In genomic region chr6:83265253-83265652, GRCm38 (mm10) we compare ENCODE assay signal across 12 mouse cellular contexts. TPM values are rescaled to one million over a fixed set of nuclear protein-coding genes. Genes with fewer than 3 reads are reported as not detected.
A peak's percentile ranks its signal among the peaks of the same experiment; 100 is the strongest.
DNase-seq lines count a peak whose midpoint lies in the region; ATAC-seq lines count a peak whose summit lies in the region.
"Had no signal": no experiment of that assay in that cellular context is flagged by ENCODE, and none has a peak within 500 bp of the region (broad histone marks: within the 10 kb centered on the region; RNA-seq: fewer than 3 reads in every experiment).

No protein-coding gene starts in this region.

- no peaks in the 10 kb centered on the region for H3K36me3 ChIP-seq in hindbrain, embryonic 14.5 days (replicated peaks; ENCODE audit: control insufficient read depth, insufficient read depth)
- no peaks in the 10 kb centered on the region for H3K36me3 ChIP-seq in hindbrain, embryonic 16.5 days (ENCODE audit: control insufficient read depth, insufficient read depth, low read length)
- no peaks in the 10 kb centered on the region for H3K36me3 ChIP-seq in neural tube, embryonic 11.5 days (ENCODE audit: control insufficient read depth, insufficient read depth, low read length)
- no peaks in the 10 kb centered on the region for H3K36me3 ChIP-seq in neural tube, embryonic 15.5 days
- H3K36me3 ChIP-seq: limb, embryonic 13.5 days had no signal

- no peak for ATAC-seq in hindbrain, embryonic 14.5 days (ENCODE audit: low FRiP score)
- ATAC-seq in hindbrain, embryonic 16.5 days, result no peak
- ATAC-seq in neural tube, embryonic 11.5 days (ENCODE audit: insufficient read depth, low FRiP score, low TSS enrichment), result no peak
- no peak for ATAC-seq in neural tube, embryonic 15.5 days (ENCODE audit: low FRiP score)
- ATAC-seq: intestine, embryonic 16.5 days had no signal

- H3K9ac ChIP-seq in hindbrain, embryonic 14.5 days, result no peak overlapping the region
- H3K9ac ChIP-seq in hindbrain, embryonic 16.5 days (ENCODE audit: low read depth, low read length), result no peak overlapping the region
- no peak overlapping the region for H3K9ac ChIP-seq in neural tube, embryonic 11.5 days (ENCODE audit: low read length)
- no peak overlapping the region for H3K9ac ChIP-seq in neural tube, embryonic 15.5 days (replicated peaks)
- H3K9ac ChIP-seq: limb, embryonic 13.5 days had no signal

- H3K27me3 ChIP-seq in hindbrain, embryonic 14.5 days (ENCODE audit: control insufficient read depth, insufficient read depth, low read length), result no peaks in the 10 kb centered on the region
- H3K27me3 ChIP-seq in hindbrain, embryonic 16.5 days (replicated peaks; ENCODE audit: control insufficient read depth, insufficient read depth, low read length), result no peaks in the 10 kb centered on the region
- H3K27me3 ChIP-seq in neural tube, embryonic 11.5 days (ENCODE audit: control insufficient read depth, insufficient read depth, low read length), result no peaks in the 10 kb centered on the region
- H3K27me3 ChIP-seq in neural tube, embryonic 15.5 days (replicated peaks), result no peaks in the 10 kb centered on the region
- H3K27me3 ChIP-seq: limb, embryonic 13.5 days had no signal

- no peaks in the 10 kb centered on the region for H3K9me3 ChIP-seq in hindbrain, embryonic 14.5 days (ENCODE audit: control insufficient read depth, low read length)
- H3K9me3 ChIP-seq in hindbrain, embryonic 16.5 days (ENCODE audit: control insufficient read depth, low read length), result no peaks in the 10 kb centered on the region
- no peaks in the 10 kb centered on the region for H3K9me3 ChIP-seq in neural tube, embryonic 11.5 days (ENCODE audit: control insufficient read depth, low read length)
- no peaks in the 10 kb centered on the region for H3K9me3 ChIP-seq in neural tube, embryonic 15.5 days (replicated peaks)
- H3K9me3 ChIP-seq: limb, embryonic 13.5 days had no signal

- DNase-seq in hindbrain, embryonic 14.5 days (ENCODE audit: low spot score), result peak; percentile 32
- peak; percentile 24 for DNase-seq in neural tube, embryonic 11.5 days (ENCODE audit: low spot score)
- peak; percentile 65 for DNase-seq in R1 (ENCODE audit: low read depth, low spot score)
- peak; percentile 70 for DNase-seq in retina, postnatal 1 day
- DNase-seq in testis, postnatal 14 days (ENCODE audit: low spot score), result no peak
- no peak for DNase-seq in cerebellum, postnatal 36 days
- DNase-seq: gastrocnemius, postnatal 14 days had no signal

- no peak overlapping the region for H3K4me3 ChIP-seq in hindbrain, embryonic 14.5 days (replicated peaks; ENCODE audit: low read length)
- H3K4me3 ChIP-seq in hindbrain, embryonic 16.5 days (ENCODE audit: low read length), result no peak overlapping the region
- no peak overlapping the region for H3K4me3 ChIP-seq in neural tube, embryonic 11.5 days (ENCODE audit: low read depth, low read length)
- no peak overlapping the region for H3K4me3 ChIP-seq in neural tube, embryonic 15.5 days (replicated peaks)
- H3K4me3 ChIP-seq: limb, embryonic 13.5 days; myocyte had no signal

- H3K4me1 ChIP-seq in hindbrain, embryonic 14.5 days (replicated peaks; ENCODE audit: control insufficient read depth, insufficient read depth, low read length), result no peaks in the 10 kb centered on the region; the same call in 1 of the 2 replicates
- peaks cover 5% of the 10 kb centered on the region for H3K4me1 ChIP-seq in hindbrain, embryonic 16.5 days (ENCODE audit: control insufficient read depth, insufficient read depth, low read depth, low read length)
- H3K4me1 ChIP-seq in neural tube, embryonic 11.5 days (ENCODE audit: control insufficient read depth, insufficient read depth, low read length), result no peaks in the 10 kb centered on the region
- peaks cover 16% of the 10 kb centered on the region for H3K4me1 ChIP-seq in neural tube, embryonic 15.5 days

- no peak overlapping the region for H3K4me2 ChIP-seq in hindbrain, embryonic 14.5 days (replicated peaks)
- no peak overlapping the region for H3K4me2 ChIP-seq in hindbrain, embryonic 16.5 days (ENCODE audit: low read length)
- no peak overlapping the region for H3K4me2 ChIP-seq in neural tube, embryonic 11.5 days (ENCODE audit: low read depth)
- H3K4me2 ChIP-seq in neural tube, embryonic 15.5 days, result no peak overlapping the region
- H3K4me2 ChIP-seq: limb, embryonic 13.5 days had no signal

- no peak overlapping the region for H3K27ac ChIP-seq in hindbrain, embryonic 14.5 days
- H3K27ac ChIP-seq in hindbrain, embryonic 16.5 days (ENCODE audit: low read depth, low read length), result no peak overlapping the region
- H3K27ac ChIP-seq in neural tube, embryonic 11.5 days (ENCODE audit: low read depth, low read length), result no peak overlapping the region
- no peak overlapping the region for H3K27ac ChIP-seq in neural tube, embryonic 15.5 days (replicated peaks)
- H3K27ac ChIP-seq: limb, embryonic 13.5 days had no signal

RNA-seq across cellular contexts. Expression of gene Slc4a5, which starts 45.6 kb away (rescaled TPM):
- polyA plus RNA-seq in hindbrain, embryonic 14.5 days (2014; fragmentation: Nextera tagmentation; extraction: Ambion mirVana), result 3.5 and 4.8 TPM in 2 replicates
- polyA plus RNA-seq in hindbrain, embryonic 16.5 days (2015; fragmentation: Nextera tagmentation; extraction: Ambion mirVana), result 2.5 and 2.8 TPM in 2 replicates
- 0.28 and 0.77 TPM in 2 replicates for polyA plus RNA-seq in neural tube, embryonic 11.5 days (2014; fragmentation: Nextera tagmentation; extraction: Ambion mirVana)
- polyA plus RNA-seq in neural tube, embryonic 15.5 days (2015; fragmentation: Nextera tagmentation; extraction: Ambion mirVana), result 0.27 and 0.57 TPM in 2 replicates

Comparison
In these comparisons a context has a peak if more than half of its experiments do, and no peak if none do; other contexts are left out.
1. DNase-seq: peak in hindbrain, embryonic 14.5 days (single experiment), neural tube, embryonic 11.5 days (single experiment), R1 (single experiment) and retina, postnatal 1 day (single experiment); none in testis, postnatal 14 days (single experiment) and cerebellum, postnatal 36 days (0 of 2).